Mouse (Mus musculus): ENCODE measurements at regions not wholly inside any gene's neighbourhood (a gene's known extent, or its start where the extent isn't known, plus 50 kb on each side); places are given as distances from the start of the nearest gene placed in this dataset.

GRCm38 (mm10) chr19:14333041-14334012 is 264.5 kb downstream of the Tle4 start:
- no peak for DNase-seq (ENCODE audit: low spot score in 2 of 2)

GRCm38 (mm10) chr19:14337025-14337424 is 260.8 kb downstream of the Tle4 start:
- DNase-seq (ENCODE audit: low spot score in 2 of 2): no peak

DNA sequence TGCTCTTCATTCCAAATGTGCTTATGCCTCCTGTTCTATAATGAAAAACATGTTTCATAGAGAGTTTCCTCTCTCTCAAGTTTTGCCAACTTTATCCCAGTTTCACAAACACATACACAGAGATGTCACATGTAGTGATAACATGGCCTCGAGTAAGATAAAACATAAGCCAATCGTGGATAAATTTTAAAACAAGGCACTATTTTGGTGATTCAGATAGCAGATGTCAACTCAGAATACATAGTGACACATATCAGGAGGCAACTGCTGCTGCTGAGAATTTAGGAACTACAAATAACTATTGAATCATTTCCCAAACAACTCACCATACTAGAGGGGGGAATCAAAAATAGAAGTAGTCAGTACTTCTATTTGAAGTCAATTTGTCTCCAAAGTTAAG is 257.1 kb downstream of the Tle4 start:
- DNase-seq (ENCODE audit: low spot score in 2 of 2): no peak

- no peak for DNase-seq (ENCODE audit: low spot score in 2 of 2)
Measured at GRCm38 (mm10) chr19:14343890-14344289, 254.0 kb downstream of the Tle4 start.

DNA sequence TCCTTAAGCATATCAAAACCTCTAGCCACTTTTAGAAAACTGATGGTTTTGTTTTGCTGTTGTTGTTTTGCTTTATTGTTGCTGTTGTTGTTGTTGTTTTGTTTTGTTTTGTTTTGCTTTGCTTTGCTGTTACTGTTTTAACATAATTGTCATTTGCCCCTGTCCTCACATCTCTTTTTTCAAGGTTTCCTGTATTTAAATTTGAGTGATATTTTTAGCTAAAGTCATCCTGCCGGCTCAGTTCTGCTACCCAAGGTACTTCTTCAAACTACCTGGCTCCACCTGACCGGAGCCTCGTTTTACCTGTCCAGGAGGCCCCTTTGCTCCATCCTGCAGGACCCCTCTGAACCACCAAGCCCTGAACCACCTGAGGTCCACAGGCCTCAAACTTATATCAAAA is 253.4 kb downstream of the Tle4 start:
- DNase-seq (ENCODE audit: low spot score in 2 of 2): no peak

DNA sequence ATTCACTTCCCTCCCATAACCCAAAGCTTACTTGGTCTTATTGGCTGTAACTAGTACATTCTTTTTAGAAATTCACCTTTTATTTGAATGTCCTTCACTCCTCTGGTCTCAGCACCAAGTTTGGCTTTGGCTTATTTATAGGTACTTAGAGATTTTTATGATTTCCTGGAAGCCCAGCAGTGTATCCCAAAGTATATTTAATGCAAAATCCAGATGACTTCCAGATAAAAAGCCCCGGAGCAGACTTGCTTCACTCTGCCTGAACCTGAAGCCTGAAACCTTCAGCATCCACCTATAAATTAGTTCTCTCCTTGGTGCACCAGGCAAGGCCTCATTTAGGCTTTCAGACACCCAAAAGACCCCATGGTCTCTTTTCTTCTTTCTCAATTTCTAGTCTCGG is 250.8 kb downstream of the Tle4 start:
- DNase-seq (ENCODE audit: low spot score in 2 of 2): no peak

DNA sequence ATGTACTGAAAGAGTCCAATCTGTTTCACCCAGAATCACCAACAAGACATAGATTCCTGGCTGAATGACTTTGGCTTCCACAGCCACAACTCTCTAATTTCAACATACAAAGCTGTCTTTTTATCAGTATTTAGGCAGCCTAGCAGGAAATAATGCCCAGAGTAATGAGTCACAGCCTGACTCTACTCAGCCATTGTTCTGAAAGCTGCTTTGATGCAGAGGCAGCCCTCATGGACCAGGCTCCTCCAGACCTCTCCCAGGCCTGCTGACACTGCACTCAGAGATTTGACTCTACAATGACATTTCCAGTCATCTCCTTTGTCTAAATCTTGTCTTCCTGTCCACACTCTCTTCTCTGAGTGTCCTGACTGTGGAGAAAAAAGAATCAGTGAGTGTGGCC is 250.4 kb downstream of the Tle4 start:
- DNase-seq (ENCODE audit: low spot score in 2 of 2): no peak

GRCm38 (mm10) chr19:14349753-14350152 is 248.1 kb downstream of the Tle4 start:
- no peak for DNase-seq (ENCODE audit: low spot score in 2 of 2)

DNA sequence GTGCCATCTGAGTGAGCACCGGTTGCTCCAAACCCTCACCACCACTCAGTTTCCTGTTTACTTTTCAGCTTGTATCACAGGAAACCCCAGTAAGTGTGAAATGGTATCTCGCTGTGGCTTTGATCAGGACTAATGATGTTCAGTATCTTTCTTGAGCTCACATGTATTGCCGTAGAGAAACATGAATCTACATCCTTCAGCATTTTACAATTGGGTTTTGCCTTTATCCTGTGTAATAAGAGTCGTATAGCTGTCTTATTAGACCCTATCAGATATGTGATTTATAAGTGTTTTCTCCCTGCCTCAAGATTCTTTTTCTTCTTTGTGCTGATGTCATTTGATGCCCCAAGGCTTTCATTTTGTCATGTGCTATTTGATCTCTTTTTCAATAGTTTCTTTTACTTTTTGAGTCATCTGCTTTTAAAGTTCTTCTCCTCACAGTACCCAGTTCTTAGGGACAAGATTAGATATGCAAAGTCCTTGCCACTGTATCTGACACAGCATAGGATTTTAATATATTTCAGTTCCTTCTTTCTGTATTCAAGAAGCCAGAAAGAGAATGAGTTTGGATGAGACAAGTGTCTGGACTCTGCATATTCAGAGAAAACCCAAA is 246.0 kb downstream of the Tle4 start:
- no peak for DNase-seq (ENCODE audit: low spot score in 2 of 2)

DNA sequence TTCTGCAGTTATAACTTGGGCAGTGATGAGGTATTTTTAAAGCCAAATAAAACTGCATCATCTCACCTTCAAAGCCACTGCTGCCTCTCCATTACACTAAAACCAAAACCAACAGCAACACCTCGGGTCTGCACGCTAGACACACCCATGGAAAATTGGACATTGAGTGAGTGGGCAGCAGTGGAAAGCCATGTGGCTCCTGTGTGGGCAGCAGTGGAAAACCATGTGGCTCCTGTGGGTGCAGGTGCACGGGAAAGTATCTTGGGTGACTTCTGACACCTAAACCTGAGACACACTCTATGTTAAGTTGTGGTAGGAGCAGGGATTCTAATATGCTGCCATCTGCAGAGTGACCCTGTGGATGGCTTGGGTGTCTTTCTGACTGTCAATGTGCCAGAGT is 245.3 kb downstream of the Tle4 start:
- DNase-seq (ENCODE audit: low spot score in 2 of 2): no peak

DNA sequence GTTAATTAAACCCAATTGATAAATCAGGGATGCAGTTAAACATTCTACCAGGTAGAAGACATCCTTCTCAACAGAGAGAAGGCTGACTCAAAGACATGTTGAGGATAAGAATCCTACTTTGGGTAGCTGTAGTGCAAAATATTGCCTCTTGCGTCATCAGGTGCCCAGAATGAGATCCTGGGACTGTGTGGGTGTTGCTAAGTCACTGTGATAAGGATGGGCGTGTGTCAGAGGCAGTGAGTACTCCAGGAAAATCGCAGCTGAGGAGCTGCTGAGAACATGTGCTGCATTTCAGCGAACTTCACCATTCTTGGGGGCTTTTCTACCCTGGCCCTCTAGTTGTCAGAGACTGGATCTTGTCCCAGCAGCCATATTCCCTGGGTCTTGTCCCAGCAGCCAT is 244.7 kb downstream of the Tle4 start:
- DNase-seq (ENCODE audit: low spot score in 2 of 2): no peak

- no peak for DNase-seq (ENCODE audit: low spot score in 2 of 2)
Measured at GRCm38 (mm10) chr19:14355128-14355527, 242.7 kb downstream of the Tle4 start.

GRCm38 (mm10) chr19:14355946-14356345 is 241.9 kb downstream of the Tle4 start:
- DNase-seq (ENCODE audit: low spot score in 2 of 2): peak; percentile 12 to 46

- DNase-seq (ENCODE audit: low spot score in 2 of 2): no peak
Measured at GRCm38 (mm10) chr19:14360611-14361010, 237.2 kb downstream of the Tle4 start.

- DNase-seq (ENCODE audit: low spot score in 2 of 2): peak in 1 of 2 experiments; percentile 6
Measured at GRCm38 (mm10) chr19:14369098-14369604, 228.7 kb downstream of the Tle4 start.

DNA sequence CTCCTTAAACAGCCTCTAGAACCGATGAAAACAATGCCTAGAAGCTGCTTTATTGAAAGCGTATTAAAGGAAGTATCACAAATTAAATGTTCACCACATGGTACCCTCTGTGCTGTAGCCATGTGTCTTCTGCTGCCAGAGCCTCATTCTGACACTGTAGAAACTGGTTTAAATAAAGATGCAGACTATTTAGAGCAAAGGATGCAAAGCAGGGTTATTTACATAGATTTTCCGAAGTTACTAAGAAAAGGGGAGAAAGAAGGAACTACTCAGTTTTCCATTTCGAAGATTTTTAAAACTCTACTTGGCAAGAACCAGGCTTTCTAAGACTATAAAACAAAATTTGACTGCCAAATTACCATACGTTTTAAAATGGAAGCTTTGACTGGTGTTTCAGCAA is 226.5 kb downstream of the Tle4 start:
- no peak for DNase-seq (ENCODE audit: low spot score in 2 of 2)

GRCm38 (mm10) chr19:14373996-14374395 is 223.9 kb downstream of the Tle4 start:
- DNase-seq (ENCODE audit: low spot score in 2 of 2): no peak

DNA sequence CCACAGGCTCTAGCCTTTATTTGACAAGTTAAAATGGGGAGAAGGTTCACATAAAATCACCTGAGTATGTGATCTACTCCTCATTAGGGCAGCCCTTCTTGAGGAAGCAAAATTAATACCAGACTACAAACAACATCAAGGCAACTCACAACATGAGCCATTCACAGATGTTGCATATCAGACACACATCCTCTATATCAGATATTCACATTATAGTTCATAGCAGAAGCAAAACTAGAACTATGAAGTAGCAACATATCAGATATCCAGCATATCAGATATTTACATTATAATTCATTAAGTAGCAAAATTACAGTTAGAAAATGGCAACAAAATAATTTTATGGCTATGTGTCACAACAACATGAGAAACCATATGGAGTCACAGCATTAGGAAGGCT is 217.0 kb downstream of the Tle4 start:
- DNase-seq (ENCODE audit: low spot score in 2 of 2): no peak

DNA sequence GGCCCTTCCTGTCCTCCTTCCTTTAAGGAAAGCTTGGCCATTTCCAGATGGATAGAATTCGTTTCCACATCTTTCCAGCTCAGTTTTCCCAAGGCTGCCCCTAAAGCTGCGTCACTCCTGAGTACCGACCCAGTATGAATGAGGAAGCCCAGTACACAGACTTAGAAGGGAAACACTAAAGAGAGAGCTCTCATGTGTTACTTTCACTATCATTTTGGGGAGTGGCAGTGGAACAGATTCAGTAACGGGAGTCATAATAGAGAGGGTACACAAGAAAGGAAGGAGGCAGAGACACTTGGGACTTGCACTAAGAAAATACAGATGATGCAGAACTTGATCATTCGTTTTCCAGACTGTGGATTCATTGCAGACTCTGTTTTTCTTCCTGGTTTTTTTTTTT is 210.1 kb downstream of the Tle4 start:
- DNase-seq (ENCODE audit: low spot score in 2 of 2): no peak

- DNase-seq (ENCODE audit: low spot score in 2 of 2): no peak
Measured at GRCm38 (mm10) chr19:14388539-14388938, 209.3 kb downstream of the Tle4 start.

DNA sequence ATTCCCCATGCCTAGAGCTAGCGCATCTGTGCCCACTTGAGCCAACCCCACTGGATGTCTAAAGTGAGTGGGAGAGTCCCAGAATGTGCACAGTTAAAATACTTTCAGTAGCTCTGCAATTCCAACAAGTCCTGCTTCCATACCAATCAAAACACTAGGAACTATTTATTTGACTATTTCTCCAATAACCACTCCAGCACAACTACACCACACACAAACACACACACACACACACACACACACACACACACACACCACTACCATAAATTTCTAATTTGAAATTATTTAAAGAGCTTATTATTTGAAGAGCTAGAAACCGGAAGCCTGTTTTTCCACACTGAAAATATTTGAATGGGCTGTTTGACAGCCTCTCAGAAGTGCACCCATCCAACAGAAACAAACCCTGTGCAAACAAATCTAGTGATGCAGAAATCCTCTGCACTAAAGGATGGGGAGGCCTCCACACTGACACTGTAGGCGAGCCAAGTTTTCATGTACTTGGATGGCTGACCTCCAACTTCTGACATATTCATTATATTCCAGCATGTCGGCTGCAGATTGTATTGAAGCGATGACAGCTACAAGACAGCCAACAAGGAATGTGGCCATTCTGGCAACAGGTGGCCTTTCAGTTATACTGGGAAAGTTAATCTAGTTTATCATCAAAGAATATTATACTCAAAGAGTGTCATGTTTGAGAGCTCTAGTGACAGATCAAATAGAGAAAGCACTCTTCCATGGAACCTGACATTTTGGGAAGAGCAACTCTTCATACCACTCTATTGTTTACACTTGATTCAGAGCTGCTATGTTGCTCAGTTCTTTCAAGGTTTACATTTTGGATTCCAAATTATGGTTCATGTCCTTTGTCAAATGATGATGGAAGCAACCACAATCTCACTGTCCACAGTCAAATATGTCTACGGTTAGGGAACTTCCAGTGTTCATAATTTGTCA is 207.7 kb downstream of the Tle4 start:
- no peak for DNase-seq (ENCODE audit: low spot score in 2 of 2)

DNA sequence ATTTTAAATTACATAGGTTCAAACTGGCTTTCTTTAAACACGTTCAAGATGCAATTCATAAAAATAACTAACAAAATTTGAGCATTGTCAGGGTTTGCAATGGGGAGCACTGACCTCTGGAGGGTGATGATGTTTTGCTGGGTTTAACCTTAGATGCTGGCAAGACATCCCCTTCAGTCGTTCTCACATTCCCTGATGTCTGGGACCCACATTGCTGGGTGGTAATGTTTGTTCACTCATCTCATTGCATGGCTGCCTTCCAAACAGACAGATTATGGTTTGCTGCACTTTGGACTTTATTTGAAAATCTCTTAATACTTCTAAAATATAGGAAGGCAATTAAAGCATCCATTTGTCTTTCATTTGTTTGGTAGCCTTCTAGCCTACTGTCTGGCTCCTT is 206.9 kb downstream of the Tle4 start:
- DNase-seq (ENCODE audit: low spot score in 2 of 2): no peak
